Mouse (Mus musculus): ENCODE data around the gene Eif2s3x.

- no peak for TF ChIP-seq POLR2A (IDR thresholded peaks at IDR 0.05; ENCODE audit: low read depth, low read length)
- TF ChIP-seq CTCF (IDR thresholded peaks at IDR 0.05; ENCODE audit: extremely low read depth, insufficient read depth, insufficient read length, insufficient replicate concordance): no peak
These were observed 28.8 kb downstream of the Eif2s3x start for GRCm38 (mm10) chrX:94183814-94184213.

Data from spleen, adult 2 months (tissue).